Mouse (Mus musculus): ENCODE measurements around the gene Rnf151. TPM values are rescaled to one million over a fixed set of nuclear protein-coding genes. Genes with fewer than 3 reads are reported as not detected.
"Not testable (repeated sequence)": the region's sequence is repeated elsewhere in the genome, so short reads cannot be mapped to it uniquely, and the experiment has no call there.

Gene Rnf151
- polyA plus RNA-seq, 1 experiment, result 0.74 TPM

GRCm38 (mm10) chr17:24671346-24671745 lies 46.5 kb downstream of the Rnf151 start:
- Histone ChIP-seq H3K9me3 (no peaks in the 10 kb centered on the region), H3K4me3 (replicated peaks) (peak overlapping the region; percentile 100), H3K4me1 (peaks cover 75% of the 10 kb centered on the region), H3K27me3 (replicated peaks) (no peaks in the 10 kb centered on the region), H3K36me3 (replicated peaks; ENCODE audit: low read length) (peaks cover 23% of the 10 kb centered on the region)
- no peak for TF ChIP-seq GATA1 (IDR thresholded peaks at IDR 0.05; ENCODE audit: borderline replicate concordance, low read length)
- TF ChIP-seq FLI1 (IDR thresholded peaks at IDR 0.05; ENCODE audit: low read length), result no peak

DNA sequence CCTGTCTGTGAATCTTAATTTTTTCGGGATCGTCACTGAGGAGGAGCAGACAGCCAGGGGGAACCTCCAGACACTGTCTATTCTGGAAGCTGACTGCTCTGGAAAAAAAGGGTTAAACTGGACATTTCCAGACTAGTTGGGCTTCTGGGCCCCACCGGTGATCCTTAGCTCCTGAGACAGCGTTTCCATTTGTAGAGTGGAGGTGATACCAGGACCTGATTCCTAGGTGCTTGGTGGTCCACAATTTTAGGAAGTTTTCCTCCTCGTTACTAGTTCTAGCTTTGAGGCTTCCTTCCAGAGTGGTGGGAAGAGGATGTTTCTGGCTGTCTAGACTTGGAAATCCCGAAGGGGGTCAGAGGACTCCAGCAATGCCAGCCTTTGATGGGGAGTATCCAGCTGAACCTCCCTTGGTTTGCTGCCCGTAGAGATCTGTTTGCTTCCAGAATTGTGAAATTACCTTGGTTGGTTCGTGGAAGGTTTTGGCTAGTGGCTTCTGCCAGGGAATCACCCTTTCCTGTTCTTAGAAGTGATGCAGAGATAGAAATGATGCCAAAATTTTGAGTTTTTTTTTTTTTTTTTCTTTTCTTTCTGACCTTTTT lies 47.5 kb downstream of the Rnf151 start:
- peaks cover 2% of the 10 kb centered on the region for H3K27me3 ChIP-seq (replicated peaks)
- peaks cover 65% of the 10 kb centered on the region for H3K4me1 ChIP-seq
- peak overlapping the region; percentile 100 for H3K4me3 ChIP-seq (replicated peaks)
- TF ChIP-seq GATA1 (IDR thresholded peaks at IDR 0.05; ENCODE audit: borderline replicate concordance, low read length) (no peak), FLI1 (IDR thresholded peaks at IDR 0.05; ENCODE audit: low read length) (no peak)
- H3K36me3 ChIP-seq (replicated peaks; ENCODE audit: low read length), result peaks cover 15% of the 10 kb centered on the region
- H3K9me3 ChIP-seq, result no peaks in the 10 kb centered on the region

DNA sequence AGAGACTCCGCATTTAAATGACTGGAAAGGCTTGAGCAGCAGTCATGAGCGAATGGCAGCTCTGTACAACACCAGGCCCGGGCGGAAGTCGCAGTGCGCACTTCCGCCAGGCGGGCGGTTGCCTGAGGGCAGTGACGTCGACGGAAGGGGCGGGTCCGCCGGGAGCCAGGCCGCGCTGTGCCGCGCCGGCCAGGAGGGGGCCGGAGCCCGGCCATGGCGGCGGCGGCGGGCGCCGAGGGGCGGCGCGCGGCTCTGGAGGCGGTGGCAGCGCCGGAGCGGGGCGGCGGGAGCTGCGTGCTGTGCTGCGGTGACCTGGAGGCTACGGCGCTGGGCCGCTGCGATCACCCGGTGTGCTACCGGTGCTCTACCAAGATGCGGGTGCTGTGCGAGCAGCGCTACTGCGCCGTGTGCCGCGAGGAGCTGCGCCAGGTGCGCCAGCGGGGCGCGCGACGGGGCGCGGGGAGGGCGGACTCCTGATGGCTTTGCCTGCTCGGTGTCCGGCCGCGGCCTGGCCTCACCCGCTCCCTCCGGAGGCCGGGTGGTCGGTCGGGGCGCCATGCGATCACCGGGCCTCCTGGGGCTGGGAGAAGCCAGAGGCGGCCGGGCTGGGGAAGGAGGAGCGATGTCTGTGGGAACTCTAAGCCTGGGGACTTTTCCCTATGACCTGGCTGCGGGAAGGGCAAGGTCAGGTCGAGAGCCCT lies 48.2 kb downstream of the Rnf151 start, which contains the start of gene Zfp598:
Zfp598 (plus strand) TSS at position 143 of the 701 bp plus-strand sequence.
- peak; percentile 49; the same call in 1 of the 2 replicates for TF ChIP-seq FLI1 (IDR thresholded peaks at IDR 0.05; ENCODE audit: low read length)
- no peak for TF ChIP-seq GATA1 (IDR thresholded peaks at IDR 0.05; ENCODE audit: borderline replicate concordance, low read length)
- H3K4me3 ChIP-seq (replicated peaks), result peak within 1 kb of the TSS; percentile 100
- H3K27me3 ChIP-seq (replicated peaks), result peaks cover 2% of the 10 kb centered on the region
- H3K9me3 ChIP-seq, result no peaks in the 10 kb centered on the region
- peaks cover 15% of the 10 kb centered on the region for H3K36me3 ChIP-seq (replicated peaks; ENCODE audit: low read length)
- H3K4me1 ChIP-seq, result peaks cover 63% of the 10 kb centered on the region

DNA sequence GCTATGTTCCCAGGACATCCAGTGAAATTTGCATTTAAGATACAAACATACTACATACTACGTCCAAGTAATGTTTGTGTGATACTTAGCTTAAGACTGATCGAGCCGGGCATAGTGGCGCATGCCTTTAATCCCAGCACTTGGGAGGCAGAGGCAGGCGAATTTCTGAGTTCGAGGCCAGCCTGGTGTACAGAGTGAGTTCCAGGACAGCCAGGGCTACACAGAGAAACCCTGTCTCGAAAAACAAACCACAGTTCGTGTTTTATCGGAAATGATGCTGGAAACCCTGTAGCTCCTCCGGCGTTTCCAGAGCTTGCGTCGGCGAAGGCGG lies 48.7 kb downstream of the Rnf151 start:
- peak overlapping the region; percentile 100 for H3K4me3 ChIP-seq (replicated peaks)
- peaks cover 58% of the 10 kb centered on the region for H3K4me1 ChIP-seq
- not testable (repeated sequence) for H3K9me3 ChIP-seq; H3K27me3 ChIP-seq (replicated peaks)
- peaks cover 12% of the 10 kb centered on the region for H3K36me3 ChIP-seq (replicated peaks; ENCODE audit: low read length)

- no peak for TF ChIP-seq GATA1 (IDR thresholded peaks at IDR 0.05; ENCODE audit: borderline replicate concordance, low read length)
- TF ChIP-seq FLI1 (IDR thresholded peaks at IDR 0.05; ENCODE audit: low read length), result no peak
- Histone ChIP-seq H3K4me1 (peaks cover 40% of the 10 kb centered on the region), H3K27me3 (replicated peaks) (peaks cover 11% of the 10 kb centered on the region), H3K36me3 (replicated peaks; ENCODE audit: low read length) (no peaks in the 10 kb centered on the region), H3K4me3 (replicated peaks) (no peak overlapping the region), H3K9me3 (no peaks in the 10 kb centered on the region)
These were observed 50.4 kb downstream of the Rnf151 start for GRCm38 (mm10) chr17:24667416-24667815.

GRCm38 (mm10) chr17:24667011-24667410 lies 50.9 kb downstream of the Rnf151 start:
- H3K4me3 ChIP-seq (replicated peaks); H3K36me3 ChIP-seq (replicated peaks; ENCODE audit: low read length); H3K9me3 ChIP-seq: not testable (repeated sequence)
- Histone ChIP-seq H3K27me3 (replicated peaks) (peaks cover 11% of the 10 kb centered on the region), H3K4me1 (peaks cover 36% of the 10 kb centered on the region)

Other genes with a start within 250 kb of the Rnf151 start
- 9.7 and 18.7 TPM in 2 replicates for gene E4f1, start 247.8 kb downstream of the Rnf151 start, polyA plus RNA-seq (2012; ENCODE audit: insufficient read depth, low replicate concordance)
- gene Pgp, start 247.7 kb downstream of the Rnf151 start, polyA plus RNA-seq (2012; ENCODE audit: insufficient read depth, low replicate concordance), result 48.8 and 102 TPM in 2 replicates
- not detected in 2 replicates for gene Bricd5, start 244.2 kb downstream of the Rnf151 start, polyA plus RNA-seq (2012; ENCODE audit: insufficient read depth, low replicate concordance)
- 2.3 and 3.7 TPM in 2 replicates for gene Mlst8, start 239.0 kb downstream of the Rnf151 start, polyA plus RNA-seq (2012; ENCODE audit: insufficient read depth, low replicate concordance)
- not detected in 2 replicates for gene Caskin1, start 229.5 kb downstream of the Rnf151 start, polyA plus RNA-seq (2012; ENCODE audit: insufficient read depth, low replicate concordance)
- gene Traf7, start 190.1 kb downstream of the Rnf151 start, polyA plus RNA-seq (2012; ENCODE audit: insufficient read depth, low replicate concordance), result 122 and 123 TPM in 2 replicates
- not detected in 2 replicates for gene Rab26, start 183.9 kb downstream of the Rnf151 start, polyA plus RNA-seq (2012; ENCODE audit: insufficient read depth, low replicate concordance)
- gene Pkd1, start 168.2 kb downstream of the Rnf151 start, polyA plus RNA-seq (2012; ENCODE audit: insufficient read depth, low replicate concordance), result 3.5 and 5.6 TPM in 2 replicates
- gene Tsc2, start 85.4 kb downstream of the Rnf151 start, polyA plus RNA-seq (2012; ENCODE audit: insufficient read depth, low replicate concordance), result 26.7 and 30.6 TPM in 2 replicates
- gene Nthl1, start 85.4 kb downstream of the Rnf151 start, polyA plus RNA-seq (2012; ENCODE audit: insufficient read depth, low replicate concordance), result 8.2 TPM in 1 of 2 replicates, not detected in the other
- 0.85 TPM in 1 of 2 replicates, not detected in the other for gene Slc9a3r2, start 67.7 kb downstream of the Rnf151 start, polyA plus RNA-seq (2012; ENCODE audit: insufficient read depth, low replicate concordance)
- 1.1 TPM in 1 of 2 replicates, not detected in the other for gene Npw, start 59.6 kb downstream of the Rnf151 start, polyA plus RNA-seq (2012; ENCODE audit: insufficient read depth, low replicate concordance)
- gene Zfp598, start 48.4 kb downstream of the Rnf151 start, polyA plus RNA-seq (2012; ENCODE audit: insufficient read depth, low replicate concordance), result 45.3 and 55.8 TPM in 2 replicates
- gene Syngr3, start 28.1 kb downstream of the Rnf151 start, polyA plus RNA-seq (2012; ENCODE audit: insufficient read depth, low replicate concordance), result 0.04 TPM in 1 of 2 replicates, not detected in the other
- gene Gfer, start 21.9 kb downstream of the Rnf151 start, polyA plus RNA-seq (2012; ENCODE audit: insufficient read depth, low replicate concordance), result 47.3 and 53.9 TPM in 2 replicates
- gene Noxo1, start 21.8 kb downstream of the Rnf151 start, polyA plus RNA-seq (2012; ENCODE audit: insufficient read depth, low replicate concordance), result 1.5 and 2.1 TPM in 2 replicates
- 16.6 and 17.1 TPM in 2 replicates for gene Tbl3, start 10.4 kb downstream of the Rnf151 start, polyA plus RNA-seq (2012; ENCODE audit: insufficient read depth, low replicate concordance)
- 653 and 1,069 TPM in 2 replicates for gene Rps2, start 53 bp upstream of the Rnf151 start, polyA plus RNA-seq (2012; ENCODE audit: insufficient read depth, low replicate concordance)
- gene Ndufb10, start 6.4 kb upstream of the Rnf151 start, polyA plus RNA-seq (2012; ENCODE audit: insufficient read depth, low replicate concordance), result 519 and 729 TPM in 2 replicates
- 0.35 TPM in 1 of 2 replicates, not detected in the other for gene Rpl3l, start 9.8 kb upstream of the Rnf151 start, polyA plus RNA-seq (2012; ENCODE audit: insufficient read depth, low replicate concordance)
- 19.0 and 40.5 TPM in 2 replicates for gene Msrb1, start 18.6 kb upstream of the Rnf151 start, polyA plus RNA-seq (2012; ENCODE audit: insufficient read depth, low replicate concordance)
- not detected in 2 replicates for gene Hs3st6, start 34.9 kb upstream of the Rnf151 start, polyA plus RNA-seq (2012; ENCODE audit: insufficient read depth, low replicate concordance)
- not detected in 2 replicates for gene Meiob, start 86.2 kb upstream of the Rnf151 start, polyA plus RNA-seq (2012; ENCODE audit: insufficient read depth, low replicate concordance)
- 7.5 and 29.1 TPM in 2 replicates for gene Hagh, start 122.1 kb upstream of the Rnf151 start, polyA plus RNA-seq (2012; ENCODE audit: insufficient read depth, low replicate concordance)
- 2.0 and 2.8 TPM in 2 replicates for gene Fahd1, start 132.3 kb upstream of the Rnf151 start, polyA plus RNA-seq (2012; ENCODE audit: insufficient read depth, low replicate concordance)
- gene Igfals, start 147.9 kb upstream of the Rnf151 start, polyA plus RNA-seq (2012; ENCODE audit: insufficient read depth, low replicate concordance), result 0.25 TPM in 1 of 2 replicates, not detected in the other
- gene Nubp2, start 168.3 kb upstream of the Rnf151 start, polyA plus RNA-seq (2012; ENCODE audit: insufficient read depth, low replicate concordance), result 58.9 and 67.0 TPM in 2 replicates
- 18.7 and 57.4 TPM in 2 replicates for gene Spsb3, start 168.6 kb upstream of the Rnf151 start, polyA plus RNA-seq (2012; ENCODE audit: insufficient read depth, low replicate concordance)
- 5.8 and 10.0 TPM in 2 replicates for gene Eme2, start 177.0 kb upstream of the Rnf151 start, polyA plus RNA-seq (2012; ENCODE audit: insufficient read depth, low replicate concordance)
- gene Mrps34, start 177.1 kb upstream of the Rnf151 start, polyA plus RNA-seq (2012; ENCODE audit: insufficient read depth, low replicate concordance), result 75.3 and 168 TPM in 2 replicates
- gene Nme3, start 178.4 kb upstream of the Rnf151 start, polyA plus RNA-seq (2012; ENCODE audit: insufficient read depth, low replicate concordance), result 18.4 TPM in 1 of 2 replicates, not detected in the other
- 20.5 and 36.6 TPM in 2 replicates for gene Mapk8ip3, start 218.9 kb upstream of the Rnf151 start, polyA plus RNA-seq (2012; ENCODE audit: insufficient read depth, low replicate concordance)
- 3.5 and 8.6 TPM in 2 replicates for gene Jpt2, start 242.6 kb upstream of the Rnf151 start, polyA plus RNA-seq (2012; ENCODE audit: insufficient read depth, low replicate concordance)

Measured in megakaryocyte, embryonic 14.5 days (primary cell).